In the genomic region with DNA sequence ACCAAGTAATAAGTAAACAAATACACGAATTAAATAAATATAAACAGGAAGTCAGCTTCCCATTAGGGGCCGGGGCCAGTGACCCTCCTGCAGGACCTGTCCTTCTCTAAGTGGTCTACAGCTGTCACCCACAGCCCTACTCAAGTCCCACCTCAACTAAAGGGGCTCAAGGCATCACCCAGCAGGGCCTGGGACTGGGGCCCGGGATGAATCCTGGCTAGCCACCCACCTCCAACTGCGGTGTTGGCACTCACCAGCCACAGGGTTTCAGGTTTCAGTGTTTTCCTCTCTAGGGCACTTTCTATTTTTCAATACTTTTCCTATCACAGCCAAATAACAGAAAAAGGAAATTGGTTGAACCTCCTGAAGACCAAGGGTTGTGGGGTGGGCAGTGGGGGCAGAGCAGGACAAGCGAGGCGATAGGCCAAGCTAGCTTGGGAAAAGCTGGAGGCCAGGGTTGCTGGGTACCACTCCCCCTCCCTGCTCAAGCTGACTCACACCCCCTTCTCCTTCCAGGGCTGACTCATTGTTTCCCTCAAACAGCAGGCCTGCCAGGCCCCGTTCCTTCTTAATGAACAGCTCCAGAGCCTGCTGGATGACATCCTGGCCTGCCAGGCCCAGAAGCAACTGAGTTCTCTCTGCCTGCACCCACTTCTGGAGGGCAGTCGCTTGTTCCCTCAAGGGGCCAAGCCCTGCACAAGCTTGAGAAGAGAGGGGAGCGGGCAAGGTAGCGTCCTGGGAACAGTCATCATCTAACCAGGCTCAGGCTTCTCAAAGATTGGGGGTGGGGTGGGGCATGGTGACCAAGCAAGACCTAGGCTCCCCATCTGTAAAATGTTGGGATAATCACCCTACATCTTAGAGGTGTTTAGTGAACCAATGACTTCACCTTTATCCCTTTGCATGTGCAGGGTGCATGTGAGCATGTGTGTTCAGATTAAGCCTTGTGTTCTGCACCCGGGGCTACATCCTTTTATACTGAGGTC, we compare ENCODE assay signal across 8 mouse cellular contexts. TPM values are rescaled to one million over a fixed set of nuclear protein-coding genes. Genes with fewer than 3 reads are reported as not detected.
DNase-seq lines count a peak whose midpoint lies in the region; ATAC-seq and TF ChIP-seq lines count a peak whose summit lies in the region.

No protein-coding gene starts in this region.

- DNase-seq in adrenal gland, adult 18-20 months (ENCODE audit: low spot score in 2 of 2), result peak; percentile 54 to 62
- DNase-seq in cerebellum, adult 9-10 months, result peak; percentile 72
- DNase-seq in frontal cortex, adult 2 months (ENCODE audit: extremely low spot score in 1 of 2, low spot score in 1 of 2), result peak; percentile 63 to 78
- DNase-seq in heart, postnatal 4 days, result peak; percentile 83
- DNase-seq in layer of hippocampus, adult 11-12 months (ENCODE audit: low spot score), result peak; percentile 82
- no peak for DNase-seq in liver, embryonic 14.5 days (ENCODE audit: low read depth in 3 of 3, low spot score in 3 of 3)
- DNase-seq in ovary, postnatal 36 days (ENCODE audit: low spot score), result peak; percentile 68
- no peak for DNase-seq in yolk sac, embryonic 10.5 days (ENCODE audit: low spot score)

- 34% methylated on average over 11 of the region's 11 CpGs for WGBS in liver, embryonic 14.5 days (ENCODE audit: insufficient replicate concordance)

- H3K36me3 ChIP-seq in liver, embryonic 14.5 days (replicated peaks; ENCODE audit: control insufficient read depth, insufficient read depth, low read depth), result no peaks in the 10 kb centered on the region

- H3K4me2 ChIP-seq in liver, embryonic 14.5 days (ENCODE audit: low read depth), result peak overlapping the region; percentile 82

- H3K27ac ChIP-seq in liver, embryonic 14.5 days, result peak overlapping the region; percentile 86

- H3K4me1 ChIP-seq in liver, embryonic 14.5 days (replicated peaks; ENCODE audit: control insufficient read depth in 2 of 2, insufficient read depth in 2 of 2, low read length in 1 of 2), result peaks cover 87 to 95% of the 10 kb centered on the region in 2 experiments

- no peak for TF ChIP-seq CTCF in liver, embryonic 14.5 days (IDR thresholded peaks at IDR 0.05; ENCODE audit: low read depth)

- peak overlapping the region; percentile 58 for H3K9ac ChIP-seq in liver, embryonic 14.5 days (replicated peaks)

- H3K4me3 ChIP-seq in liver, embryonic 14.5 days (ENCODE audit: insufficient read depth in 1 of 2, low read depth in 2 of 2, low read length in 2 of 2), result no peak overlapping the region

- TF ChIP-seq EP300 in liver, embryonic 14.5 days (IDR thresholded peaks at IDR 0.05; ENCODE audit: low read depth), result no peak

- H3K9me3 ChIP-seq in liver, embryonic 14.5 days (ENCODE audit: control insufficient read depth, low read length), result no peaks in the 10 kb centered on the region

- peak; percentile 24 for ATAC-seq in liver, embryonic 14.5 days (ENCODE audit: insufficient read depth)

- no peaks in the 10 kb centered on the region for H3K27me3 ChIP-seq in liver, embryonic 14.5 days (ENCODE audit: control insufficient read depth, insufficient read depth, low read length)

RNA-seq across cellular contexts. Expression of a gene that starts 39.0 kb away (rescaled TPM):
- 10 to 100 TPM; 51.2 to 89.3 TPM for total RNA-seq in adrenal gland, adult 18-20 months (2021)
- 21.4 and 24.3 TPM in 2 replicates for polyA plus RNA-seq in frontal cortex, adult 2 months (2012; rRNA removed)
- 10 to 100 TPM; 37.0 to 41.0 TPM for total RNA-seq in heart, postnatal 4 days (2021)
- polyA plus RNA-seq in liver, embryonic 14.5 days (2012; rRNA removed), result 22.7 and 27.3 TPM in 2 replicates
- 9.9 and 11.6 TPM in 2 replicates for polyA plus RNA-seq in liver, embryonic 14.5 days (2014; fragmentation: Nextera tagmentation; extraction: Ambion mirVana)

Comparison
In these comparisons a context has a peak if more than half of its experiments do, and no peak if none do; other contexts are left out.
1. DNase-seq: peak in adrenal gland, adult 18-20 months (2 of 2), cerebellum, adult 9-10 months (single experiment), frontal cortex, adult 2 months (2 of 2), heart, postnatal 4 days (single experiment), layer of hippocampus, adult 11-12 months (single experiment) and ovary, postnatal 36 days (single experiment); none in liver, embryonic 14.5 days (0 of 3) and yolk sac, embryonic 10.5 days (single experiment).